Mouse (Mus musculus): ENCODE results near the gene Kcnh1.

GRCm38 (mm10) chr1:192151179-192151578, 39.4 kb upstream of the Kcnh1 start:
- TF ChIP-seq EP300 (optimal IDR thresholded peaks at IDR 0.05): no peak
- TF ChIP-seq CTCF (IDR thresholded peaks at IDR 0.05; ENCODE audit: low read depth): no peak

All from stomach, postnatal 0 days (tissue).